Mouse (Mus musculus) ES-CJ7 (cell line): ENCODE data around the gene Fpr-rs6.

Source experiments
- DNase-seq: peaks from one replicate; pipeline ENCODE4 v3.0.0; 2011; ENCODE audit warnings: low read depth, low spot score

The Fpr-rs6 gene

GRCm38 (mm10) chr17:20182997-20183396 lies at the start of gene Fpr-rs6:
Fpr-rs6 (minus strand) TSS chr17:20183097.
- DNase-seq = no peak
